Mouse (Mus musculus): Measurements from ENCODE around the gene Gm6890.
"Not testable (repeated sequence)": the region's sequence is repeated elsewhere in the genome, so short reads cannot be mapped to it uniquely, and the experiment has no call there.

Gm6890 gene

DNA sequence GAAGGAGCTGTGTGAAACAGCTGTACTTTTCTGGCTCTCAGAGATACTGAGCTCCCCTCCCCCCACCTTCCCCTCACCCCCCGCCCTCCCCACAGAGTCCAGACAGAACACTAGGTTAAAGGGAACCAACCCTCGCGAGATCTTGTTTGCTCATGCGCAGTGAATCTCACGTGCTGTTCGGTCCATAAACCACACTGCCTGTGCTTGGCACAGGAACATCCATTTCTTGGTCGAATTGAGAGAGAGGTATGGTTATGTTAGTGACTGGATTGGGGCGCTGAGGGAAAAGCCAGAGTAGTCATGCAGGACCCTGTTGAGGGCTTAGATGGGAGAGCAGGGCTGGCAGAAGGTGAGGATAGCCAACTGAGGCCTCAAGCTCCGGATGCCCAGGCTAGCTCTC, at the start of gene Gm6890:
Gene Gm6890 (plus strand): TSS at position 301 of the 400 bp plus-strand sequence.
- not testable (repeated sequence) for DNase-seq (ENCODE audit: low read depth, low spot score)

DNA sequence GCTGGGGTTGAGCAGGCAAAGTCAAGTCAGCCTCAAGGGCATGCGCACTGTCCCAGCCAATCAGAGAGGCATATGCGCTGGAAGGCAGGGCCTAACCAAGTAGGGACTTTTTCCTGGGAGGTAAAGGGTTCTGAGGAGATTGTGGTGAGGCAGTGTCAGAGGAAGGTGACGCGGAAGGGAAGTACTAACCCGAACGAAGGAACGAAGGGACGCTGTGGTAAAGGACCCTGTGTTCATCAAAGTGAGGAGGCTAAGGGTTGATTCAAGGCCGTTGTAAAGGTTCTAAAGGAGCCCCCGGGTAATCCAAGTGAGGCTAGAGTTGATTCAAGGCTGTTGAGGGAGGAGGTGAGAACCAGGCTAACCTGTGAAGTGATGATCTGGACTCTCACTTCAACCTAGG, 14.5 kb upstream of the Gm6890 start:
- not testable (repeated sequence) for DNase-seq (ENCODE audit: low read depth, low spot score)

DNA sequence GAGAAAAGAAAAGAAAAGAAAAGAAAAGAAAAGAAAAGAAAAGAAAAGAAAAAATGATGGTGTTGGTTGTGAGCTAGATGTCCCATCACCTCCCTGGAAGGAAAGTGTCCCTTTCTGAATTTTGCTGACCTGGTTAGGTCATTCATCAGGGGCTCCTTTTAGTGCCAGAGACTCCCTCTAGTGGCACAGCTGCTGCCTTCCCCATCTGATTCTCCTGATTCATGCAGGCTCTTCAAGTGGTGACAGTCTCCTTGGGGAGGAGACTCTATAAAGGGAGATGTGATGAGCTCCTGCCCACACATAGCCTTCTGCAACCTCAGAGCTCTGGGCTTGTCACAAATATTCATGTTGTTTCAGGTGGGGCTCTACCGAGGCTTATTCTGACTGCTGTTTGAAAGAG, 30.0 kb downstream of the Gm6890 start:
- not testable (repeated sequence) for DNase-seq (ENCODE audit: low read depth, low spot score)

Data from CD4-positive helper T cell, adult 2 months (primary cell).